ENCODE assay signal across 26 mouse cellular contexts in the genomic region with DNA sequence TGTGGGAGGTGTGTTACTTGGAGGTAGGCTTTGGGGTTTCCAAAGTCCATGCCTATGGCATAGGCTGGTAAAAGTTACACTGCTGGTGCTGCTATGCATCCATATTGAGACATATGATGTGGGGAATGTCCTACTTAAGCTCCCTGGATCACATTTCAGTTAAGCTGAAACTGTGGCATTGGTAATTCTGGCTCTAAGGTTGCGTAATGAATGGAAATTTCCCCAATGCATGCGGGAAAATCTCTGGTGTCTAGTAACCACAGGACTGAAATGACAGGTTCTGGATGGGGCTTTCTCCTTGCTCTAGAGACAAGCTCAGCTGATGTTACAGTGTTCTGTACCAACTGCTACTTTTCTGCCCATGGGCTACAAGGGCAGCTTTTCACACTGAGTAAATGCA.
"Had no signal": no experiment of that assay in that cellular context is flagged by ENCODE, and none has a peak within 500 bp of the region (broad histone marks: within the 10 kb centered on the region; RNA-seq: fewer than 3 reads in every experiment).

No protein-coding gene starts in this region.

- H3K36me3 ChIP-seq: hindbrain, embryonic 10.5 days; hindbrain, embryonic 12.5 days; intestine, embryonic 15.5 days; limb, embryonic 10.5 days; limb, embryonic 12.5 days; liver, embryonic 13.5 days; liver, embryonic 15.5 days had no signal

- ATAC-seq: hindbrain, embryonic 16.5 days; inflammation-experienced regulatory T-cells, adult 6 months; intestine, embryonic 15.5 days; intestine, postnatal 0 days had no signal

- H3K27ac ChIP-seq: gastrocnemius, adult 2 months; heart, adult 2 months; hindbrain, embryonic 10.5 days; hindbrain, embryonic 12.5 days; hindbrain, embryonic 14.5 days; intestine, embryonic 15.5 days; kidney, postnatal 0 days; left cerebral cortex, adult 2 months; limb, embryonic 10.5 days; limb, embryonic 12.5 days; liver, embryonic 13.5 days; liver, embryonic 15.5 days had no signal

- H3K4me2 ChIP-seq: heart, embryonic 11.5 days; hindbrain, embryonic 12.5 days; hindbrain, embryonic 14.5 days; intestine, embryonic 15.5 days; limb, embryonic 12.5 days; liver, embryonic 11.5 days; liver, embryonic 13.5 days; liver, embryonic 15.5 days had no signal

- H3K9ac ChIP-seq: hindbrain, embryonic 12.5 days; hindbrain, embryonic 14.5 days; intestine, embryonic 15.5 days; limb, embryonic 12.5 days; liver, embryonic 13.5 days; liver, embryonic 15.5 days had no signal

- H3K27me3 ChIP-seq: hindbrain, embryonic 12.5 days; intestine, embryonic 15.5 days; limb, embryonic 12.5 days; liver, embryonic 13.5 days; liver, embryonic 15.5 days had no signal

- H3K9me3 ChIP-seq: hindbrain, embryonic 10.5 days; hindbrain, embryonic 12.5 days; intestine, embryonic 15.5 days; limb, embryonic 10.5 days; limb, embryonic 12.5 days; liver, embryonic 13.5 days; liver, embryonic 15.5 days had no signal

- DNase-seq: gastrocnemius, adult 2 months; gastrocnemius, postnatal 10 days; gastrocnemius, postnatal 25 days; heart, adult 2 months; heart, postnatal 10 days; heart, postnatal 4 days; kidney, adult 18-20 months; kidney, adult 8-10 months; kidney, postnatal 14 days; kidney, postnatal 36 days; liver; liver, embryonic 13.5 days had no signal

- H3K4me3 ChIP-seq: gastrocnemius, adult 2 months; heart, adult 2 months; hindbrain, embryonic 10.5 days; hindbrain, embryonic 12.5 days; intestine, embryonic 15.5 days; left cerebral cortex, adult 2 months; limb, embryonic 10.5 days; limb, embryonic 12.5 days; liver, embryonic 13.5 days; liver, embryonic 15.5 days had no signal

- H3K4me1 ChIP-seq: hindbrain, embryonic 10.5 days; hindbrain, embryonic 12.5 days; intestine, embryonic 15.5 days; limb, embryonic 10.5 days; limb, embryonic 12.5 days; liver, embryonic 13.5 days; liver, embryonic 15.5 days had no signal
